Mouse (Mus musculus) kidney, adult 9 months (tissue): ENCODE measurements around the gene Kdr.
"Not testable (repeated sequence)": the region's sequence is repeated elsewhere in the genome, so short reads cannot be mapped to it uniquely, and the experiment has no call there.

Source experiments
- DNase-seq: peaks from one replicate; pipeline ENCODE4 v3.0.0; 2022

Gene Kdr

DNA sequence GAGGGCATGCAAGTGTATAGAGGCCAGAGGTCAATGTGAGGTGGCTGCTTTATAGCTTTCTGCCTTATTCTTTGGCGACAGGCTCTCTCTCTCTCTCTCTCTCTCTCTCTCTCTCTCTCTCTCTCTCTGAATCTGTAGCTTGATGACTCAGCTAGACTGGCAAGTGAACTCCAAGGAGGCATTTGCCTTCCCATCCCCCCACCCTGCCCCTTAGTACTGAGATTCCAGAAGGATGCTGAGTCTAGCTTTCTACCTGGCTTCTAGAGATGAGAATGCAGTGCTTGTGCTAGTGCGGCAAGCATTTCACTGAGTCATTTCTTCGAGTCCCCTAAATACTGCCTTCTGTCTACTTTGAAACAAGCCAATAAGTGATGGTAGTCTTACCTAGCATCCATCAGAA, 21.7 kb downstream of the Kdr start:
- no peak for DNase-seq

DNA sequence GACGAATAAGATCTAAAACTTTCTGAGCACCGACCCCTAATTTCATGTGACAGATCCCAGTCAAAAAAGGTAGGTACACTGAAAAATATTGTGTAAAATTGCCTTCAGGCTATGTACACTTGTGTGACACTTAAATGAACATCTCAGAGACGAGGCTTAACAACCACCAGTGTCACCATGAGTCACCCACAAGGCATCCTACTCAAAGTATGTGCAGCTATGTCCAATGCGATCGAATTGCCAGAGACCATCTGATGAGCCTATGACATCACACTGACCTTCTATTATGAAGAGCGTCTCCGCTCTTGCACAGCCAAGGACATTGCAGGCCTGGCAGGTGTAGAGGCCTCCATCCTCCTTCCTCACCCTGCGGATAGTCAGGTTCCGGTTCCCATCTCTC, 22.4 kb downstream of the Kdr start:
- no peak for DNase-seq

DNA sequence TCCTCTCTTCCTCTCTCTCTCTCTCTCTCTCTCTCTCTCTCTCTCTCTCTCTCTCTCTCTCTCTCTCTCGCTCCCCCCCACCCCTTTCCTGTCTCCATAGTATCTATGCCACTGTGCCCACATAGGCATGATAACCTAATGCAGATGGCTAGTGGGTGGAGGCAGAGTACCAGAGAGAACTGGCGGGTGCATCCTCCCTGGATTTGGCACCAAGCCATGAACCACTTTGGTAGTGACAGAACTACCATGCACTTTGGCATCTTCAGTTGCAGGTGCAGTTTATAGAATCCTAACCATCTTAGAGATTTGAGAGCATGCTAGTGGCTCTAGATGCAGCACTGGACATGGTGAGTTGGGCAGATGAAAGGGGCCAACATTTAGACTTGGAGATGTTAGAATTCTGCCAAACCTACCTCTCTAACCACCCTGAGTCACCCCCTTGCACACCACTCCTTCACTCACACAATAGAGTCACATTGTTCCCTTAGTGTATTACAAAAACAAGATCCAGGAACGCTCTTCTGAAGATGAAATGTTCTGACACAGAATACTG, 23.4 kb downstream of the Kdr start:
- DNase-seq, result no peak

DNA sequence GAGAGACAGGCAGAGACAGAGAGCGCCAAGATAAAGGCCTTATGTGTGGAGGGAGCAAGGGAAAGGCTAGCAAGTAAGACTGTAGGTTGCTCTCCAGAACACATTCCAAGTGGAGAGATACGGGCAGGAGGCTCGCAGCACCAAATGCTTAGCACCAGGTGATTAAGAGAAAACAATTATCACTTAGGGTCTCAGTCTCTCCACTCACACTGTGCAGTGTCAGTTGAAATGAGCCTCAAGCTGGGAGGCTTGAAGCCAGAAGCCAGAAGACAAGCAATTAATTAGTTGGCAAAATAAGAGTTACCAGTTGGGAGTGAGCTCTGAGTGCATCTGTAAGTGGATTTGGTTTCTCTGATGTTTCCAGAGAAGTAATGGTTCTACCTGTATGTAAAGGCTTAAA, 24.0 kb downstream of the Kdr start:
- no peak for DNase-seq

DNA sequence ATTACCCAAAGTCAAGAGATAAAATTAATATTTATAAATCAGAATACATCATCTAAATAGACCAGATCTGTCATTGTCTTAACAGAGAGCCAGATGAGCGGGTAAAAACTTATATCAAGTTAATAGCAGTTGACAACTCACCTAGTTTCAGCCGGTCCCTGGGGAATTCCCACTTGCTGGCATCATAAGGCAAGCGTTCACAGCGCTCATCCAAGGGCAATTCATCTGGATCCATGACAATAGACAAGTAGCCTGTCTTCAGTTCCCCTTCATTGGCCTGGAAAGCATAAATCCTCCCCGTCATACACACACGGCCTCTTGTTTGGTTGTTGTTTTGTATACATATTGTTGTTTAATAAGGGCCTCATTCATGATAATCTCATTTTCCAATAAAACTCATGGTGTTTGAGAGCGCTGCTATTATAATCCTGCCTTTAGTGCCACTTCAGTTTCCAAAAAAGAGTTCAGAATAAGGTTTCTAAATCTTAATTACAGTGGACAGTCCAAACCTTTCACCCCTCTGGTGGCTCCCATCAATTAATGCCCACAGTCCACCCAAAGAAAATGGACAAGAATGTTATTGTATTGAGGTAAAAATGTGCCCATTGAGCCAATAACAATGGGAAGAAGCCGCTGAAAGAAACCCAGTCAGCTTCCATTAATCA, 26.0 kb downstream of the Kdr start:
- no peak for DNase-seq

DNA sequence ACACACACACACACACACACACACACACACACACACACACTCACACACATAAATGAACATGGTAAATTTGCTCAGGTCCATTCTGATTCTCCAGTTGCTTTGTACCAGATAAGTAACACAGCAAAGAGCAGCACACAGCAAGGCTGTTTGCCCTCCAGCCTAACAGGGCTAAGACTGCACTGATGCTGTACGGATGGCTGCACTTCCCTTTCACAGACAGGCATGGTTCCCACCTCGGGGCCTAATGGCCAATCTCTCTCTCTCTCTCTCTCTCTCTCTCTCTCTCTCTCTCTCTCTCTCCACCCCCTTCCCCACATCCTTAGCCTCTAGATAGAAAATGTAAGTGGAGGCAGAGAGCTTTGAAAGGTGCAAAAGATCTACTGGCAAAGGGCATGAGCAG, 27.4 kb downstream of the Kdr start:
- DNase-seq, result no peak

DNA sequence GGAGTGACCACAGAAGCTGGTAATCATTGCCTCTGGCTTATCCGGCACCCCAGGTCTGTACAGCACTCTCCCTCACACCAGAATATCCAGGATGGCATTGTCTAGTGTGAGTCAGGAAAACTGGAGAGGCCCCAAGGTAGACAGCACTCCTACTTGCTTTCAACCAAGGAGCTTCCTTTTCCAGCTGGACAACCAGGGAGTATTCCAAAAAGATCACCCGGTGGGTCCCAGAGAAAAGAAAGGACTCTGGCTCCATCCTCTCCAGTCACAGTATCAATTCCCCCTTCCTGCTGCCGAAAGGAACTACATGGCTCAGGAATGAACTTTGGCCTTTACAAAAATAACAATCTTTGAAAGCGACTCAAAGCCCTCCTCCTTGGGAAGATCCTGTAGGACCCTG, 32.9 kb downstream of the Kdr start:
- no peak for DNase-seq

DNA sequence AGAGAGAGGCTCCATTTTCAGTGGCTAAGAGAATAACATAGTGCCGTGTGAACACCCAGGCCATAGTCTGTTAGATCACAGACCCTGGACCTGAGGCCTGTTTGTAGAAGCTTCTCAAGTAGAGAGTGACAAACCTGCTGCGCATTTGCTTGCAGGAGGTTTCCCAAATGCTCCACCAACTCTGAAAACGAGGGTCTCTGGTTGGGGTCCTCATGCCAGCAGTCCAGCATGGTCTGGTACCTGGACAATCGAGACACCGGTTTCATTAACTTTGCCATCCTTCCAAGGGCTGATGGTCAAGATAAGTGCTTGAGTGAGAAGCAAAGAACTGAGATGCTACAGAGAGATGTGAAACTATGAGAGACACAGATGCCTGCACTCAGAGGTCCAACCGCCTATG, 35.0 kb downstream of the Kdr start:
- no peak for DNase-seq

DNA sequence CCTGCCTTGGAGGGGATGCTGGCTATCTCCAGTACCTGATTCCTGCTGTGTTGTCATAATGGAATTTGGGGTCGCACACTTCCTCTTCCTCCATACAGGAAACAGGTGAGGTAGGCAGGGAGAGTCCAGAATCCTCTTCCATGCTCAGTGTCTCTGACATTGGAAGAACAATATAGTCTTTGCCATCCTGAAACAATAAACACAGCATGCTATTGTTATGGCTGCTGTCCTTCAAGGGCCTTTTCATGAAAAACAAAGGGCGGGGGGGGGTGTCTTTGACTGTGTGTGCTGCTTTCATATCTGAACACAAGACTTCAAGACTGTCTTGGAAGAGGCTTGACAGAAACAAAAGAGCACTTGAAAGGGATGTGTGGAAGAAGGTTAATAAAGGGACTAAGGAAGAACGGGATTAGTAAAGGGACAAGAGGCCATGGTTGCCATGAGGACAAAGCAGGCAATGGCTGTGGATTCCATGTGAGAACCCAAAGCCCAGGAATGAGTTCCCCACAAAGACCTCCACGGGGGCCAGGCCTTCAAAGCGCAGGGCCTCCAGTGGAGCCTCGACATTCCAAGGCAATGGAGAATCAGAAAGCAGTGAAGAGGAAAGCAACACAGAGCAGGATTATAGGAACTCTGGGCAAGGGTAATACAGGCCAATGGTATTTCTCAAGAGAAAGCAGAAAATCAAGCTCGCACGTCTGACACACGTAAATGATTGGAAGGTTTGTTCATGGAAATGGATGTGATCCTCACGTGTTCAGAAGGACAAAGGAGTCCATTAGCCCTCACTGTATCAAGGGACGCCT, 36.3 kb downstream of the Kdr start:
- DNase-seq, result no peak

DNA sequence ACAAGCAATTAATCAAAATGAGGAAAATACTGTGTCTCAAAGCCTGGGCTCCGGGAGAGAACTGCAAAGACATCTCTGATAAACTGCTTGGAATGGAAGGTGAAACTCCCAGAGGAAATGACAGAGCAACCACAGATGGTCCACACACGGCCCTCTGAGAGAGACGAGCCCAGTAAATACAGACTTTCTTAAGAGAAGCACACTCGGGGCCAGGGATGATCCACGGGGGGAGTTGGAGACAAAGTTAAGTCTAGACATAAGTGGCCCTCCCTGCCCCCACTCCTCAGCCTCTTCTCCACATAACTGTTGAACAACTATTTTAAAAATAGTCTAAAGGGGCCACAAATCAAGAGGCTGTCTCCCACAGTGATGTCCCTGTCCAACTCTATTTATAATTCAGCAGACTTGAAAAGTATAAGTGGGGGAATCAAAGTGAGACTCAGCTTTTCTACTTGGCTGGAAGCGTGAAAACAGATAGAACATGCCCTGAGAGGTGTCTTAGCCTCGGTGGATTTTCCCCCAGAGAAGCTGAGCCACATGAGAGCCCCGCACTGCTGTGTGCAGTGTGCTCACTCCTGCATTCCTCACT, 39.0 kb downstream of the Kdr start:
- no peak for DNase-seq

DNA sequence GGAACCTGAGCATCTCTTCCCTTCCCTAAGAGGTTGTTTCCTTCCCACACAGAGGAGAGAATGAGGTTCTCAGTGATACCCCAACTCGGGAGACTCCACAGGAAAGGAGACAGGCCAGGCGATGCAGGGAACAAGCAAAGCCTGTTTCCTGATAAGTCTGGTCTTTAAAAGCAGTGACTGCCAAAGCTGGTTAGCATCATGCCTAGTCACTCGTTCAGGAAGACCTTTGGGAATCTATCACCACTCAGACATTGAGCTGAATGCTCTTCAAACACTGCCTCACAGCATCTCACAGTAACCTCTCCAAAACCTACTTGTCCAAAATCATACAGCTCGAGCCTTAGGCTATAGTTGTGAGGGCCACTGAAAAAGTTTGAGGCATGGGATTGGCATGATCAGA, 40.2 kb downstream of the Kdr start:
- DNase-seq, result no peak

DNA sequence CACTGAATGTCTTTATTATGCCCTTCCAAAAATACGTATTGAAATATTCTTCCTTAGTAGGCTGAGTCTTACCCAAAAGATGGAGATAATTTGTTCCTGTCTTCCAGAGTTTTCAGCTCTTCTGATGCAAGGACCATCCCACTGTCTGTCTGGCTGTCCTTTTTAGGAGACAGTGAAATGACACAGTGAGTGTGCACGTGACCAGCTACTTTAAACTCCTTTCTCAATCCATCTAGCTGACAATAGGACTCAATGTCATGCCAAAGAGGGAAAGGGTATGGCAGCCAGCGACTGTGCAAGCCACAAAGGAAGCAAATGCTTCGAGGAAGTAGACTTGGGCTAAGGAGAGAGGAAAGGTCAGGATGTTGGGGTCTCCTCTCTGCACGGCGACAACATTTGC, 42.0 kb downstream of the Kdr start:
- no peak for DNase-seq

DNA sequence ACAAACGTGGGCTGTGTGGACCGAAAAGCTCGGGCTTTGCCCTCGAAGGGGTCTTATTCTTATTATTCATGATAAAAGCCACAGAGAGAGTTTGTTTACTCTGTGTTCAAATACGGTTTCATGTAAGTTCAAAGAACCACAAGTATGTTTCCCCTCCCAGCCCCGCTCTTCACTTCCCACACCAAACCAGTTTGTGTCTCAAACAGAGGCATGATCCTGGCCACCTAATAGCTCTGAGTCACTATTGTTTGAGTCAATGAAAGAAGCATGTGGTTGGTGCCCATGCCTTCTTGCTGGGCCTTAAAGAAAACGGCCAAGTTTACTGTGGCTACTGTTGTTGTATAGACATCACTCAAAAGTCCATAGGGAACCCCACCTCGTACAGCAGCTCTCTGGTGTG, 43.0 kb downstream of the Kdr start:
- DNase-seq, result no peak

DNA sequence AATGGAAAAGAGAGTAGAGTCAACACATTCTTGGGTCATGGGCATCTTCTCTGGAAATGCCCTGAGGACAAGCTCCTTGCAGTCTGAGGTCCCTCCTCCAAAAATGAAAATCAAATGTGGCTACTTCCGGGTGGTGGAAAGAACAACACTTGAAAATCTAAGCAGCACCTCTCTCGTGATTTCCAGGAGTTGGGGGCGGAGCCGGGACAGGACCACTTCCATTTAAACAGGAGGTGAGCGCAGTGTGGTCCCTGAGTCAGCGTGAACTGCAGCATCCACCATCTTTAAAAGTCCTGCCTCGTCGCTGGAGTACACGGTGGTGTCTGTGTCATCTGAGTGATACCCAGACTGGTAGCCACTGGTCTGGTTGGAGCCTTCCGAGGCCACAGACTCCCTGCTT, 44.1 kb downstream of the Kdr start:
- no peak for DNase-seq

DNA sequence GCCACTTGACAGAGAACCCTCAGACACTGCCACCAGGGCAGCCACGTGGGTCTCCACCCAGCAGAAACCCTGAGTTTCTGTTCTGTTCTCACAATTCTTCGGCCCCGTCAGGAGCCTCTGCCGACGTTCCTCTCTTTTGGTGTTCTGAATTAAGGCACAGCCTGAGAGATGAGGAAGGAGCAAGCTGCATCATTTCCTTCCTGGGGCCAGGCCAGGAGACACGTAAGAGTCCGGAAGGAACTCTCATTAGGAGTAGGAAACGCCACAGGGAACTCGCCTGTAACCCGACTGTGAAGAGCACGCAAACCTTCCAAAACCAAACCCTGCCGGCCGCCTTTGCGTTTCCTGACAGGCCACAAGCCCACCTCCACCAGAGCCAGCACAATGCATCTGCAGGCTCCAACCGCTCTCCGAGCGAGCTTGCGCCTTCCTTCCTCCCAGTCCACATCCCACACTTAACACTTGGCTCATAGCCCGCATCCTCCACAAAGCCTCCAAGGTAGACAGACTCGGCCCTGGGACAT, 44.7 kb downstream of the Kdr start:
- peak; percentile 87 for DNase-seq

DNA sequence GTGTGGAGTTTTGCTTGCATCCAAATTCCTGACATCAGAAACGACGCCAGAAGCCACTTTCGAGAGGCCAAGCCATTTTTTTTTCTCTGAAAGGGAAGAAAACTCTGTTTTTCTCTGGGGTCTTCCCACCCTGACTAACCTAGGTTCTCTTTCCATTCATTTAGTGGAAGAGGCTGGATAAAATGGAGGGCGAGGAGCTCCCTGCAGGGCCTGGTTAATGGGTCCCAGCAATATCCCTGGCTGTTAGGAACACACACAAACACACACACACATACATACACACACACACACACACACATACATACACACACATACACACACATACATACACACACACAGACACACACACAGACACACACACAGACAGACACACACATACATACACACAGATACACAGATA, 46.8 kb downstream of the Kdr start:
- DNase-seq, result not testable (repeated sequence)

DNA sequence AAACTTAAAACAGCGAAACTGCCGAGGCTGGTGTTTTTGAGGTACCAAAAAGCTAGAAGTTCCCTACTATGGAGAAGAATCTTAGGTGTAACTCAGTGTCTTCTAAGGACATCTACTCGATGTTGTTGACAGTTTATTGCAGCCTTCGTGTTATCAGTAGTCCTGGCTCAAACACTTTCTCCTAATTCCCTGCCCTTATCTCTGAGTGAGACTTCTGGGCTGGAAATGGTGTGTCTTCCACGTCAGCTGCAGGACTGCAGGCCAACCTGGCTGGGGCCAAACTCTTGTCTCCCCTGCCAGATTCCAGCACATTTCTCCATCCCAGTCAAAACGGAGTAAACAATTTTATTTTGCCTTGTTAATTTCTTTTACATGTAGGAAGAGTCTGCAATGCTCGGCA, 48.3 kb downstream of the Kdr start:
- no peak for DNase-seq

DNA sequence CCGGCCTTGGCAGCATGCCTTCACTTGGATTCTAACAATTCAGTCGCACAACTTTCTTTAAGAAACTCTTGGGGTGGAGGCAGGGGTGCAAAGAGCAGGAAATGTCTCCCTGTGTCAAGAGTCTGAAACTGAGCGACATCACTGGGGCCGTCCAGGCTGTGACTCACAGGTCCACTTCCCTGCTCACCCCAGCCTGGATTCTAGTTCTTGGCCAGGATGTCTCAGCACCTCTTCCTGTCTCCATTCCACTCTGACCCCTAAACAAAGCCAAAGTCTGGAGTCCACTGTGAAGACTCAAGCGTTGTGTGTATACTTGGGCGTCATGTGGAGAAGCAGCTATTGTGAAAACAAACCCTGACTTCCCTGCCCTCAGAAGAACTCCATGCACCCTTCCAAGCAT, 55.6 kb downstream of the Kdr start:
- DNase-seq, result peak; percentile 65

DNA sequence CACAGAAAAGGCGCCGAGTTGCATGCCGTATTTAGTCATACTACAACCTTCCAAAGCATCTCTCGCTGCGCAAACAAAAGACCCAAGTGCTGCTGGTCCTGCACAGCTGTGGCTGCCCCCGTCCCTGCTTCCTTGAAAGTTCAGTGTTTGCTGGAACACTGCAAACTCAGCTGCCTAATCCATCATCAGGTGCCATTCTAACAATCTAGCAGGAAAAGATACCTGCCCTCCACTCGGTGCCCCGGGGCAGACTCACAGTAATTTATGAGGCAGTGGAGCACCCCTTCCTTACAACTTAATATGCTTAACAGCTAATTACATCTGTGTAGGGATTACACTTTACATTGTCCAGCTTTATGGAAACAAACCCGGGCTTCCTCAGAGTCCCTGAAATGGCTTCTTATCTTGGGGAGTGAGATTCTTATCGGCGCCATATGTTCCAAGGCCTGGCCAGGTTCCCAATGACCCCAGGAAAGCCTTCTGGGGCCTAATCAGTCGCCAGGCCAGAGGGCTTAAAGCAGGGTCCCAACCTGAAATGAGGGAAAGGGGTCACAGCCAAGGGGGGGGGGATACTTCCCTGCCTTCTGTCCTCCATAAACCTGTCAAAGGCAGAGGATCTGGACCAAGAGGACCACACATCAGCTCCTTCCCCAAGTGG, 56.4 kb downstream of the Kdr start:
- DNase-seq, result no peak

DNA sequence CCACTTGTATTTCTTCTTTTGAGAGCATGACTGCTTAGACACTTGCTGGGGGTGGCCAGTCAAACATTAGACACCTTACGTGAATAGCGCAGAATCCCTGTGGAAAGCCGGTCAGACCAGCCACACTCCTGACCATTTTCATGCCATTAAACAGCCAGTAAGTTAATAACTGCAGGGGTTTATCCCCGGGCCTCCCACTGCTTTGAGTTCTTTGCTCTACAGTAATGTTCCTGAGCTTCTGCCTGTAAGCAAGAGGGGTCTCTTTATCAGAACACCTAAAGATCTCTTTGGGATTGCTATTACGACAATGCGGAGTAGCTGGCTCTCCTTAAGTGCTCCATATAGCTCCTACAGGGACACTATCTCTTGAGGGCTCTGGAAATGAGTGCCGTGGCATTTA, 58.7 kb downstream of the Kdr start:
- no peak for DNase-seq

DNA sequence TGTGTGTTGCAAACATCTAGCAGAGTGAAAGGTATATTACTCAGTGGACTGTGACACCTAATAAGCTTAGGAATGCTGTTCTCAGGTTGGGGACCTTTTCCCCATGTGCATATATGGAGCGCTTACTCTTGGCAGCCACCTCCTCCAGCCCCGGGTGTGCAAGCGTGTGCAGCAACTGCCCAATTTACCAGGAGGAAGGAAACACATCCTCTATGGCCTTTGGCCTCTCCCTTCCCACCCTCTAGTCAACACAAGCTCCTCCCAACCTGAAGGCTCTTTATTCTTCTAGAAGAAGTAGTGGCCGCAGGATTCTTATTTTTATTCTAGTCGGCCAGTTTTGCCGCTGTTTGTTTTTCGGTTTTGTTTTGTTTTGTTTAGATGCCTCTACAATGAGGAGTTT, 60.1 kb downstream of the Kdr start:
- DNase-seq, result no peak

DNA sequence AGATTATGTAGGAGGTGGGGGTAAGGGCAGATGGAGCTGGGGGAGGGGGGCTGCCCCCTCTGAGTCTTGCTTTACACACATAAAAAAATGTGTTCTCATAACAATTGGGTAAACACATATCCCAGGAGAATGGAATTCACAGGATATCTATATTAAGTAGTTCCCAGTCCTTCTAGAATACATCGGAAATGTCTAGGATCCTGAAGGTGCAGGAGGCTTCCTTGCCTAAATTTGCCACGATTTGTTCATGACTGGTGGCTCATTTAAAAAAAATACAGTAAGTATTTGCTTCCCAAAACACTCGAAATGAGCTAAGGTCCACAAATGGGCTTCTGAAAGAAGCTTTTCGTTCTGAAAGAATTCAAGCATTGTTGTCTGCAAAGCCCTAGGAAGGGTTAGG, 61.0 kb downstream of the Kdr start:
- DNase-seq, result no peak

DNA sequence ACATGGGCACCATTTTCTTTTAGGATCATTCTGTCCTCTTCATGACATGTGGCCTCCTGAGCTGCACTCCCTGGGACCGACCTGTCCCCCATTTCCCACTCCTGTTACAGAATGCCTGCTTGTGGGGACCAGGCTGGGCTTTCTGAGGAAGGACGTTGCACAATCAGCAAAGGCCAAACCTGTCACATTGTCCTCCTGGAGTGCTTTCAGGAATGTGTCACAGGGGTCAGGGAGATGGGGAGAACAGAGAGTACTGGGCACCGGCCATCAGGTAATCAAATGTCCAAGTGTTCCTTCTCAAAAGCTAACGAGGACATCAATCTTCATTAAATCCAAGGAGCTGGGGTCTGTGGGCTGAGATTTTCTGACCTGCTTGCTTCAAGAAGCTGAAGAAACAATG, 72.2 kb downstream of the Kdr start:
- DNase-seq, result peak; percentile 61
